Mouse (Mus musculus) limb, embryonic 14.5 days (tissue): ENCODE data around the gene Stk33. TPM values are rescaled to one million over a fixed set of nuclear protein-coding genes. Genes with fewer than 3 reads are reported as not detected.

Source experiments
- ATAC-seq: fragments of 200-750 bp; cut with Nextera tagmentation; 2 replicates; pipeline ENCODE4 v1.8.0; 2017; ENCODE audit warnings: low read depth, moderate number of reproducible peaks, moderate TSS enrichment; ENCODE audit not compliant: low FRiP score
- DNase-seq: peaks from one replicate; pipeline ENCODE4 v3.0.0-alpha.2; 2015; ENCODE audit warnings: low spot score
- H3K27ac ChIP-seq: fragments of 300-500 bp; sonication (generic); replicated peaks from 2 replicates; pipeline ENCODE4 v1.5.1; 2014; ENCODE audit warnings: low read depth, mild to moderate bottlenecking, low read length, moderate library complexity, mixed read lengths
- H3K27me3 ChIP-seq: fragments of 300-500 bp; sonication (generic); 2 replicates; pipeline ENCODE4 v1.6.1; 2014; ENCODE audit warnings: low read length, mixed read lengths; ENCODE audit not compliant: control insufficient read depth, insufficient read depth
- H3K36me3 ChIP-seq: fragments of 300-500 bp; sonication (generic); 2 replicates; pipeline ENCODE4 v1.6.1; 2014; ENCODE audit warnings: mild to moderate bottlenecking, low read length, moderate library complexity, mixed read lengths; ENCODE audit not compliant: control insufficient read depth, insufficient read depth
- H3K4me1 ChIP-seq: fragments of 300-500 bp; sonication (generic); 2 replicates; pipeline ENCODE4 v1.6.1; 2014; ENCODE audit warnings: antibody characterized with exemption, low read length, mixed read lengths; ENCODE audit not compliant: control insufficient read depth, insufficient read depth
- H3K4me2 ChIP-seq: fragments of 300-500 bp; sonication (generic); replicated peaks from 2 replicates; pipeline ENCODE4 v1.6.1; 2014; ENCODE audit warnings: low read depth, mild to moderate bottlenecking, low read length, moderate library complexity; ENCODE audit not compliant: severe bottlenecking
- H3K4me3 ChIP-seq: fragments of 300-500 bp; sonication (generic); replicated peaks from 2 replicates; pipeline ENCODE4 v1.5.1; 2014; ENCODE audit warnings: low read length
- H3K9ac ChIP-seq: fragments of 300-500 bp; sonication (generic); 2 replicates; pipeline ENCODE4 v1.6.1; 2014; ENCODE audit warnings: mild to moderate bottlenecking, low read depth, low read length, moderate library complexity; ENCODE audit not compliant: severe bottlenecking
- H3K9me3 ChIP-seq: fragments of 300-500 bp; sonication (generic); 2 replicates; pipeline ENCODE4 v1.6.1; 2016; ENCODE audit warnings: low read length; ENCODE audit not compliant: control insufficient read depth
- POLR2A ChIP-seq: fragments of 200-500 bp; IDR thresholded peaks from 2 replicates; pipeline ENCODE4 v1.8.0; 2012; ENCODE audit warnings: inconsistent platforms, mild to moderate bottlenecking, moderate library complexity, borderline replicate concordance; ENCODE audit not compliant: insufficient read depth, insufficient read length; ENCODE audit errors: extremely low read depth
- WGBS: fragments of 180-500 bp; shearing (Covaris S2); extraction: QIAGEN DNeasy Blood & Tissue Kit; methylation state at CpG from one replicate; pipeline ENCODE4 v1.1.7; 2014; 5-methylcytosine and 5-hydroxymethylcytosine counted together
- polyA plus RNA-seq, 2 experiments: library from polyadenylated mRNA; depleted of rRNA in 1 of 2; stranded (reverse) in 1 of 2; unstranded in 1 of 2; fragments of >200 nt; fragmentation: Nextera tagmentation in 1 of 2; extraction: Ambion mirVana in 1 of 2; gene quantifications; 2 replicates each; pipeline versions ENCODE4 v1.2.1 to v1.2.3; 2012 to 2014

Gene Stk33
- polyA plus RNA-seq, 2 experiments, result 1.7 TPM

DNA sequence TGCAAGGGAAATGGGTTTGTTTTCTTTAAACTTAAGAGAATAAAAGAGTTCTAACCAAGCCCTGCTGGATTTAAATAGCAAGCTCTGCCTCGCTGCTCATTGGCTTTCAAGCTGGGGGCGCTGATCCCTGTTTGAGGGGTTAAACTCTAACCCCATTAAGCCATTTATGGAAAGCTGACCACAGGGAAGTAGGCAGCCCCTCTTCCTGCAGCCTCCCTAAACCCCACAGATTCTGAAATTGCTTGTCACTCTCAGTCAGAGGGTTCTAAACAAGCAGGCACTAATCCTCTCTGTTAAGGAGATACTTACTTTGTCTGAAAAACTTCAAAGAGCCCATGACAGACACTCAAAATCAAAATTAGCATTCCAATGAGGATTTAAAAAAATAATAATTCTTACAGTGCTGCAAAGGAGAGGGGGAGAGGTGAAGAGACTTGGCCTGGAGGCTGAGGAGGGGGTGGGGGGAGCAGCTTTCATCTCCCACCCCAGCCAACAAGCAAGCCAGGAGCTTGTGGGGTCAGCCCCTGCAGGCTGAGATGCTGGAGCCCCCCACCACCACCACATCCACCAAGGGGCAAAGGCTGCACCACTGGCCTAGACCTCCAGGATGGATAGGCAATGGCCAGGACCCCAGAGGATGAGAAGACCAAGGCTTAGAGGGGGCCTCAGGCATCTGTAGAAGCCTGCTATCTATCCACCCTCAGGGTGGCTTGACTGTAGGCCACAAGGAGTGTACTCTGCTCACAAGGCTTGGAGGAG lies 203.8 kb downstream of the Stk33 start:
- Histone ChIP-seq H3K27me3 (no peaks in the 10 kb centered on the region), H3K4me3 (no peak overlapping the region), H3K27ac (no peak overlapping the region), H3K4me1 (peaks cover 3% of the 10 kb centered on the region; the same call in 1 of the 2 replicates), H3K4me2 (no peak overlapping the region), H3K36me3 (no peaks in the 10 kb centered on the region), H3K9ac (no peak overlapping the region), H3K9me3 (no peaks in the 10 kb centered on the region)
- 19% methylated on average over 2 of the region's 2 CpGs for WGBS
- ATAC-seq (no peak), DNase-seq (no peak)
- TF ChIP-seq POLR2A, result no peak

DNA sequence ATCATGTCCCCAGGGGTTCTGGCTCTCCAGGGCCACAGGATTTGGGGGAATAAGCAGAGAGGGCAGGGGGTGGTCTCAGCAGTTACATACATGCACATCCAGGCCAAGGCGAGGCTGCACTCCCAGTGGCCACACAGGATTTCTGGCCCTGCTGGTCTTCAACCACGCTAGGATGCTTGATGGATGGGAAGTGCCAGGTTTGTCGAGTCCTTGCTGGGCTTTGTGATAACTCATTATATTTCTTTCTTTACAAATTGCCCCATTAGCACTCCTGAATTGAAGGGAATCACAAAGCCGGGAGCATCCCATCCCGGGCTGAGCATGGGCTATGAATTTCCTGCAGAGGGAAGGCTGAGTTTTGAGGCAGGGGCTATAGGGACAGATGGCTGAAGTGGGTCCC lies 204.4 kb downstream of the Stk33 start:
- peaks cover 3% of the 10 kb centered on the region; the same call in 1 of the 2 replicates for H3K4me1 ChIP-seq
- H3K9ac ChIP-seq, result no peak overlapping the region
- WGBS, result 41% methylated on average over 5 of the region's 5 CpGs
- H3K36me3 ChIP-seq, result no peaks in the 10 kb centered on the region
- H3K4me3 ChIP-seq, result no peak overlapping the region
- DNase-seq (no peak), ATAC-seq (no peak)
- TF ChIP-seq POLR2A, result no peak
- no peak overlapping the region for H3K27ac ChIP-seq
- no peak overlapping the region for H3K4me2 ChIP-seq
- no peaks in the 10 kb centered on the region for H3K27me3 ChIP-seq
- H3K9me3 ChIP-seq, result no peaks in the 10 kb centered on the region

DNA sequence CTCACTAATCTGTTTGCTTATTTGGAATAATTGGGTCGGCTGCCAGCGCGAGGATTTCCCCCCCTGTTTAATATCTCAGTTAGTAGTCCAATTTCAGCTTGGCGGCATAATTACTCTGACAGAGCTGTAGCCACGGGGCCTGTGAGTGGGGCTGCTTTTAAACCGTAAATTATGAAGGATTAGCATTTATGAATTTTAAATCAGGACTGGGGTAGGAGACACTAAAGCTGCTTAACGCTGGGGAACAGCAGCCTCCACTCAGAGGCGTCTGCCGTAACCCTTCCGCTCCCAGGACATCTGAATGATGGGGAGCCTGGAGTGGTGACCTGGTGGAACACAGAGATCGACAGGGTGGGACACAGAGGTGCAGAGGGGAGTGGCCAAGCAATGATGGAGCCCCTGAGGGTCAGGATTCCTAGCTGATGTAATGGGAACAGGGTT lies 207.0 kb downstream of the Stk33 start:
- peaks cover 3% of the 10 kb centered on the region; the same call in 1 of the 2 replicates for H3K4me1 ChIP-seq
- H3K9ac ChIP-seq, result no peak overlapping the region
- H3K4me2 ChIP-seq, result no peak overlapping the region
- 28% methylated on average over 11 of the region's 11 CpGs for whole genome bisulfite sequencing
- H3K9me3 ChIP-seq, result no peaks in the 10 kb centered on the region
- TF ChIP-seq POLR2A, result no peak
- DNase-seq (peak; percentile 22), ATAC-seq (no peak)
- no peak overlapping the region for H3K27ac ChIP-seq
- no peaks in the 10 kb centered on the region for H3K27me3 ChIP-seq
- no peak overlapping the region for H3K4me3 ChIP-seq
- H3K36me3 ChIP-seq, result no peaks in the 10 kb centered on the region

- H3K27ac ChIP-seq, result no peak overlapping the region
- no peak overlapping the region for H3K4me3 ChIP-seq
- H3K9ac ChIP-seq, result no peak overlapping the region
- H3K27me3 ChIP-seq, result no peaks in the 10 kb centered on the region
- H3K4me2 ChIP-seq, result no peak overlapping the region
- WGBS, result 52% methylated on average over 5 of the region's 5 CpGs
- no peaks in the 10 kb centered on the region for H3K9me3 ChIP-seq
- no peak for DNase-seq
- no peak; the same call in 1 of the 2 replicates for ATAC-seq
- TF ChIP-seq POLR2A, result no peak
- no peaks in the 10 kb centered on the region for H3K36me3 ChIP-seq
- H3K4me1 ChIP-seq, result peaks cover 3% of the 10 kb centered on the region; the same call in 1 of the 2 replicates
These were observed 207.6 kb downstream of the Stk33 start for GRCm38 (mm10) chr7:109231307-109231706.

GRCm38 (mm10) chr7:109230806-109231205 lies 208.1 kb downstream of the Stk33 start:
- Histone ChIP-seq H3K4me3 (no peak overlapping the region), H3K4me1 (peaks cover 3% of the 10 kb centered on the region; the same call in 1 of the 2 replicates), H3K27ac (no peak overlapping the region), H3K9me3 (no peaks in the 10 kb centered on the region), H3K36me3 (no peaks in the 10 kb centered on the region), H3K4me2 (no peak overlapping the region), H3K27me3 (no peaks in the 10 kb centered on the region), H3K9ac (no peak overlapping the region)
- ATAC-seq, result no peak
- DNase-seq, result peak; percentile 45
- WGBS, result 17% methylated on average over 2 of the region's 2 CpGs
- no peak for TF ChIP-seq POLR2A

Other genes starting within 250 kb of the Stk33 start
- gene Trim66, start 69.1 kb upstream of the Stk33 start, polyA plus RNA-seq (2012; rRNA removed), result 0.11 and 0.13 TPM in 2 replicates
- gene Trim66, start 69.1 kb upstream of the Stk33 start, polyA plus RNA-seq (2014; fragmentation: Nextera tagmentation; extraction: Ambion mirVana), result 0.04 TPM in 2 replicates
- gene Rpl27a, start 80.1 kb upstream of the Stk33 start, polyA plus RNA-seq (2012; rRNA removed), result 705 and 923 TPM in 2 replicates
- 161 and 165 TPM in 2 replicates for gene Rpl27a, start 80.1 kb upstream of the Stk33 start, polyA plus RNA-seq (2014; fragmentation: Nextera tagmentation; extraction: Ambion mirVana)